Comparison of ENCODE assay signal across 8 mouse cellular contexts in genomic region chr5:90588708-90589595, GRCm38 (mm10). TPM values are rescaled to one million over a fixed set of nuclear protein-coding genes. Genes with fewer than 3 reads are reported as not detected.
A peak's percentile ranks its signal among the peaks of the same experiment; 100 is the strongest.
DNase-seq lines count a peak whose midpoint lies in the region; ATAC-seq and TF ChIP-seq lines count a peak whose summit lies in the region.

No protein-coding gene starts in this region.

- TF ChIP-seq POLR2A in bone marrow macrophage, adult 2 months (IDR thresholded peaks at IDR 0.05; ENCODE audit: borderline replicate concordance, low read depth, low read length): no peak
- peak; percentile 28; the same call in 1 of the 2 replicates for TF ChIP-seq POLR2A in embryonic fibroblast, embryonic 13.5 days (IDR thresholded peaks at IDR 0.05; ENCODE audit: low read depth, low read length)
- TF ChIP-seq POLR2A in limb, embryonic 14.5 days (IDR thresholded peaks at IDR 0.05; ENCODE audit: borderline replicate concordance, extremely low read depth, insufficient read depth, insufficient read length): no peak

- peak overlapping the region; percentile 71 for H3K4me2 ChIP-seq in heart, embryonic 11.5 days
- peak overlapping the region; percentile 77 for H3K4me2 ChIP-seq in kidney, embryonic 15.5 days
- peak overlapping the region; percentile 64 for H3K4me2 ChIP-seq in limb, embryonic 14.5 days (replicated peaks; ENCODE audit: low read depth, low read length, severe bottlenecking)
- peak overlapping the region; percentile 82 for H3K4me2 ChIP-seq in midbrain, embryonic 16.5 days (ENCODE audit: low read length)

- peaks cover 15% of the 10 kb centered on the region for H3K4me1 ChIP-seq in bone marrow macrophage, adult 2 months (ENCODE audit: control insufficient read depth, insufficient read depth, low read length)
- H3K4me1 ChIP-seq in embryonic fibroblast, embryonic 13.5 days (ENCODE audit: control insufficient read depth, insufficient read depth, low read length): no peaks in the 10 kb centered on the region
- H3K4me1 ChIP-seq in heart, embryonic 11.5 days (ENCODE audit: control insufficient read depth, insufficient read depth, low read length): no peaks in the 10 kb centered on the region
- H3K4me1 ChIP-seq in kidney, embryonic 15.5 days: peaks cover 6% of the 10 kb centered on the region
- no peaks in the 10 kb centered on the region for H3K4me1 ChIP-seq in limb, embryonic 14.5 days (ENCODE audit: control insufficient read depth, insufficient read depth, low read length)
- peaks cover 3% of the 10 kb centered on the region; the same call in 1 of the 2 replicates for H3K4me1 ChIP-seq in midbrain, embryonic 16.5 days (ENCODE audit: control insufficient read depth, insufficient read depth, low read length)

- no peaks in the 10 kb centered on the region for H3K36me3 ChIP-seq in heart, embryonic 11.5 days (ENCODE audit: control insufficient read depth, insufficient read depth, low read length)
- H3K36me3 ChIP-seq in kidney, embryonic 15.5 days: no peaks in the 10 kb centered on the region
- no peaks in the 10 kb centered on the region for H3K36me3 ChIP-seq in limb, embryonic 14.5 days (ENCODE audit: control insufficient read depth, insufficient read depth, low read length)
- no peaks in the 10 kb centered on the region for H3K36me3 ChIP-seq in midbrain, embryonic 16.5 days (ENCODE audit: control insufficient read depth, insufficient read depth, low read length)

- H3K9ac ChIP-seq in heart, embryonic 11.5 days (ENCODE audit: low read depth, low read length): no peak overlapping the region
- H3K9ac ChIP-seq in kidney, embryonic 15.5 days: peak overlapping the region; percentile 39; the same call in 1 of the 2 replicates
- peak overlapping the region; percentile 50; the same call in 1 of the 2 replicates for H3K9ac ChIP-seq in limb, embryonic 14.5 days (ENCODE audit: low read depth, low read length, severe bottlenecking)
- peak overlapping the region; percentile 66 for H3K9ac ChIP-seq in midbrain, embryonic 16.5 days (ENCODE audit: low read depth, low read length)

- no peak overlapping the region for H3K27ac ChIP-seq in bone marrow macrophage, adult 2 months (ENCODE audit: insufficient read depth, low read depth, low read length)
- no peak overlapping the region for H3K27ac ChIP-seq in embryonic fibroblast, embryonic 13.5 days (ENCODE audit: insufficient read depth, low read length)
- H3K27ac ChIP-seq in heart, embryonic 11.5 days (ENCODE audit: low read depth, low read length): no peak overlapping the region
- H3K27ac ChIP-seq in kidney, embryonic 15.5 days: no peak overlapping the region
- H3K27ac ChIP-seq in limb, embryonic 14.5 days (replicated peaks; ENCODE audit: low read depth, low read length): no peak overlapping the region
- no peak overlapping the region for H3K27ac ChIP-seq in midbrain, embryonic 16.5 days (ENCODE audit: low read length)

- H3K27me3 ChIP-seq in heart, embryonic 11.5 days (ENCODE audit: control insufficient read depth, insufficient read depth, low read length): no peaks in the 10 kb centered on the region
- H3K27me3 ChIP-seq in kidney, embryonic 15.5 days: no peaks in the 10 kb centered on the region
- no peaks in the 10 kb centered on the region for H3K27me3 ChIP-seq in limb, embryonic 14.5 days (ENCODE audit: control insufficient read depth, insufficient read depth, low read length)
- H3K27me3 ChIP-seq in midbrain, embryonic 16.5 days (ENCODE audit: control insufficient read depth, insufficient read depth, low read depth, low read length): no peaks in the 10 kb centered on the region

- 0 out of 2 replicates have a peak, but pooled peaks have one; percentile 26 for ATAC-seq in heart, embryonic 11.5 days (replicated peaks; ENCODE audit: insufficient number of reproducible peaks, low FRiP score, low TSS enrichment)
- peak; percentile 50 for ATAC-seq in kidney, embryonic 15.5 days (replicated peaks; ENCODE audit: low FRiP score)
- ATAC-seq in limb, embryonic 14.5 days (ENCODE audit: low FRiP score, low read depth): peak; percentile 80
- peak; percentile 86 for ATAC-seq in midbrain, embryonic 16.5 days

- no peaks in the 10 kb centered on the region for H3K9me3 ChIP-seq in heart, embryonic 11.5 days (replicated peaks; ENCODE audit: control insufficient read depth, low read length)
- H3K9me3 ChIP-seq in kidney, embryonic 15.5 days (replicated peaks): no peaks in the 10 kb centered on the region
- no peaks in the 10 kb centered on the region for H3K9me3 ChIP-seq in limb, embryonic 14.5 days (ENCODE audit: control insufficient read depth, low read length)
- no peaks in the 10 kb centered on the region for H3K9me3 ChIP-seq in midbrain, embryonic 16.5 days (replicated peaks; ENCODE audit: control insufficient read depth, low read length, poor library complexity, severe bottlenecking)

- H3K4me3 ChIP-seq in bone marrow macrophage, adult 2 months (ENCODE audit: insufficient read depth, low read length): peak overlapping the region; percentile 49
- peak overlapping the region; percentile 12; the same call in 1 of the 2 replicates for H3K4me3 ChIP-seq in embryonic fibroblast, embryonic 13.5 days (ENCODE audit: insufficient read depth, low read length)
- peak overlapping the region; percentile 39 for H3K4me3 ChIP-seq in heart, embryonic 11.5 days (ENCODE audit: low read depth, low read length)
- peak overlapping the region; percentile 45 for H3K4me3 ChIP-seq in kidney, embryonic 15.5 days (replicated peaks)
- H3K4me3 ChIP-seq in limb, embryonic 14.5 days (replicated peaks; ENCODE audit: low read length): peak overlapping the region; percentile 36
- peak overlapping the region; percentile 46 for H3K4me3 ChIP-seq in midbrain, embryonic 16.5 days (ENCODE audit: low read depth, low read length)

- peak; percentile 77 for DNase-seq in CD4-positive, CD25-positive, alpha-beta regulatory T cell, adult 2 months (ENCODE audit: low read depth, low spot score)
- peak; percentile 69 for DNase-seq in limb, embryonic 14.5 days (ENCODE audit: low spot score)
- peak; percentile 39 to 72 for DNase-seq in spleen, postnatal 4 days (ENCODE audit: low spot score in 2 of 2)

- 24% methylated on average over 25 of the region's 25 CpGs for WGBS in heart, embryonic 11.5 days (ENCODE audit: insufficient replicate concordance)
- whole genome bisulfite sequencing in kidney, embryonic 15.5 days: 22% methylated on average over 25 of the region's 25 CpGs
- WGBS in limb, embryonic 14.5 days: 25% methylated on average over 25 of the region's 25 CpGs
- WGBS in midbrain, embryonic 16.5 days: 25% methylated on average over 25 of the region's 25 CpGs

- peak; percentile 89 for TF ChIP-seq CTCF in bone marrow macrophage, adult 2 months (IDR thresholded peaks at IDR 0.05; ENCODE audit: low read depth, low read length)
- TF ChIP-seq CTCF in embryonic fibroblast, embryonic 13.5 days (IDR thresholded peaks at IDR 0.05; ENCODE audit: borderline replicate concordance, insufficient read depth, low read length): peak; percentile 43; the same call in 1 of the 2 replicates

RNA-seq across cellular contexts. Expression of gene 5830473C10Rik, which starts 28.0 kb away (rescaled TPM):
- not detected in 2 replicates for polyA plus RNA-seq in bone marrow macrophage, adult 2 months (2012; ENCODE audit: insufficient read depth, insufficient read length, missing spikeins)
- polyA plus RNA-seq in embryonic fibroblast, embryonic 13.5 days (2011; ENCODE audit: insufficient read length, low read depth, missing spikeins): not detected in 2 replicates
- polyA plus RNA-seq in heart, embryonic 11.5 days (2014; fragmentation: Nextera tagmentation; extraction: Ambion mirVana): not detected in 2 replicates
- polyA plus RNA-seq in kidney, embryonic 15.5 days (2015; fragmentation: Nextera tagmentation; extraction: Ambion mirVana): 0.09 and 0.14 TPM in 2 replicates
- polyA plus RNA-seq in limb, embryonic 14.5 days (2012; rRNA removed): 0.03 TPM in 1 of 2 replicates, not detected in the other
- not detected in 2 replicates for polyA plus RNA-seq in limb, embryonic 14.5 days (2014; fragmentation: Nextera tagmentation; extraction: Ambion mirVana)
- 0.15 TPM in 1 of 2 replicates, not detected in the other for polyA plus RNA-seq in midbrain, embryonic 16.5 days (2015; fragmentation: Nextera tagmentation; extraction: Ambion mirVana)

RNA-seq across cellular contexts. Expression of gene Rassf6, which starts 51.5 kb away (rescaled TPM):
- polyA plus RNA-seq in bone marrow macrophage, adult 2 months (2012; ENCODE audit: insufficient read depth, insufficient read length, missing spikeins): not detected in 2 replicates
- polyA plus RNA-seq in embryonic fibroblast, embryonic 13.5 days (2011; ENCODE audit: insufficient read length, low read depth, missing spikeins): 4.6 and 6.7 TPM in 2 replicates
- polyA plus RNA-seq in heart, embryonic 11.5 days (2014; fragmentation: Nextera tagmentation; extraction: Ambion mirVana): 0.29 and 0.49 TPM in 2 replicates
- 10.9 and 12.1 TPM in 2 replicates for polyA plus RNA-seq in kidney, embryonic 15.5 days (2015; fragmentation: Nextera tagmentation; extraction: Ambion mirVana)
- 1.1 and 1.2 TPM in 2 replicates for polyA plus RNA-seq in limb, embryonic 14.5 days (2012; rRNA removed)
- 3.3 and 4.9 TPM in 2 replicates for polyA plus RNA-seq in limb, embryonic 14.5 days (2014; fragmentation: Nextera tagmentation; extraction: Ambion mirVana)
- 2.2 and 2.5 TPM in 2 replicates for polyA plus RNA-seq in midbrain, embryonic 16.5 days (2015; fragmentation: Nextera tagmentation; extraction: Ambion mirVana)

Comparison
In these comparisons a context has a peak if more than half of its experiments do, and no peak if none do; other contexts are left out.
1. ATAC-seq: peak in every context shown above with its lines; median percentile 86 in midbrain, embryonic 16.5 days; 80 in limb, embryonic 14.5 days; 50 in kidney, embryonic 15.5 days; 26 in heart, embryonic 11.5 days.